Mouse (Mus musculus) lung, postnatal 10 days (tissue): ENCODE results near the gene Teddm1a.
"Not testable (repeated sequence)": the region's sequence is repeated elsewhere in the genome, so short reads cannot be mapped to it uniquely, and the experiment has no call there.

Experiments used
- DNase-seq: peaks from one replicate; pipeline ENCODE4 v3.0.0; 2021

Teddm1a gene

GRCm38 (mm10) chr1:153891442-153891841 is at the start of gene Teddm1a:
Teddm1a (plus strand) TSS chr1:153891742.
- DNase-seq: no peak

- DNase-seq: no peak
Observed at GRCm38 (mm10) chr1:153842121-153842740, 49.3 kb upstream of the Teddm1a start.

- no peak for DNase-seq
Observed at GRCm38 (mm10) chr1:153844042-153844441, 47.5 kb upstream of the Teddm1a start, which contains the start of gene Rgsl1. Rgsl1 (minus strand) TSS chr1:153844142.

- no peak for DNase-seq
Observed at GRCm38 (mm10) chr1:153846420-153846819, 45.1 kb upstream of the Teddm1a start.

GRCm38 (mm10) chr1:153846867-153847266 is 44.7 kb upstream of the Teddm1a start:
- DNase-seq: peak; percentile 9

GRCm38 (mm10) chr1:153852696-153853095 is 38.8 kb upstream of the Teddm1a start:
- DNase-seq: not testable (repeated sequence)

- DNase-seq: no peak
Observed at GRCm38 (mm10) chr1:153855946-153856345, 35.6 kb upstream of the Teddm1a start.

- no peak for DNase-seq
Observed at GRCm38 (mm10) chr1:153874045-153874444, 17.5 kb upstream of the Teddm1a start, which contains the start of gene Teddm1b. Teddm1b (plus strand) TSS chr1:153874345.

GRCm38 (mm10) chr1:153880391-153880790 is 11.2 kb upstream of the Teddm1a start:
- DNase-seq: not testable (repeated sequence)

- DNase-seq: no peak
Observed at GRCm38 (mm10) chr1:153886024-153886633, 5.4 kb upstream of the Teddm1a start.

GRCm38 (mm10) chr1:153890121-153890520 is 1.4 kb upstream of the Teddm1a start:
- DNase-seq: no peak

- no peak for DNase-seq
Observed at GRCm38 (mm10) chr1:153893746-153894145, 2.2 kb downstream of the Teddm1a start.

- DNase-seq: peak; percentile 27
Observed at GRCm38 (mm10) chr1:153894201-153894893, 2.8 kb downstream of the Teddm1a start.

GRCm38 (mm10) chr1:153894979-153895378 is 3.4 kb downstream of the Teddm1a start:
- peak; percentile 84 for DNase-seq

GRCm38 (mm10) chr1:153897196-153897595 is 5.7 kb downstream of the Teddm1a start:
- DNase-seq: no peak

GRCm38 (mm10) chr1:153898989-153899730 is 7.6 kb downstream of the Teddm1a start:
- no peak for DNase-seq

- peak; percentile 98 for DNase-seq
Observed at GRCm38 (mm10) chr1:153899731-153900380, 8.3 kb downstream of the Teddm1a start, which contains the start of the genes Glul and Teddm2. Glul (plus strand) TSS chr1:153899944. Teddm2 (minus strand) TSS chr1:153900228.

- no peak for DNase-seq
Observed at GRCm38 (mm10) chr1:153900381-153900780, 8.8 kb downstream of the Teddm1a start.

- peak; percentile 84 for DNase-seq
Observed at GRCm38 (mm10) chr1:153900860-153901730, 9.6 kb downstream of the Teddm1a start.

- no peak for DNase-seq
Observed at GRCm38 (mm10) chr1:153903006-153903405, 11.5 kb downstream of the Teddm1a start.

- no peak for DNase-seq
Observed at GRCm38 (mm10) chr1:153904236-153904635, 12.7 kb downstream of the Teddm1a start.
